Mouse (Mus musculus) cerebellum, postnatal 14 days (tissue): ENCODE results near the gene Katnal1.

Source experiments
- DNase-seq, 2 experiments: peaks; one replicate each; pipeline ENCODE4 v3.0.0; 2021; ENCODE audit warnings: mixed read lengths in 2 of 2

The Katnal1 gene

DNA sequence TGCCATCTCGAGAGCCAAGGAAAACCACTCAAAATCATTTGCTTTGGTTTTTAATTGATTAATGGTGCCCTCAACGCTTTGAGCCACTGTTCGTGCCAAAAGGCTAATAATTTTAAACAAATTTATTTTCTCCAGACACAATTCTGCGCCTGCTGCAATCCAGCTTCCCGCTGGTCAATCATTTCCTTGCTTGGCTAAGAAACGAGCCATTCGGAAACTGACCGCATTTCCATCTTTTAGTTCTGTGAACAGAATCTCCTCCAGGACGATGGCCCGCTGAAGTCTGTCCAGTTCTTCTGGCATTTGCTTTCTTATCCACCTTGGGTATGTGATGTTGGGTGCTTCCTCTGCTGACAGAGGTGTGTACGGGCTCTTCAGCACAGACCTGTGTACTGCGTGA, 4.5 kb downstream of the Katnal1 start:
- DNase-seq, result no peak

DNA sequence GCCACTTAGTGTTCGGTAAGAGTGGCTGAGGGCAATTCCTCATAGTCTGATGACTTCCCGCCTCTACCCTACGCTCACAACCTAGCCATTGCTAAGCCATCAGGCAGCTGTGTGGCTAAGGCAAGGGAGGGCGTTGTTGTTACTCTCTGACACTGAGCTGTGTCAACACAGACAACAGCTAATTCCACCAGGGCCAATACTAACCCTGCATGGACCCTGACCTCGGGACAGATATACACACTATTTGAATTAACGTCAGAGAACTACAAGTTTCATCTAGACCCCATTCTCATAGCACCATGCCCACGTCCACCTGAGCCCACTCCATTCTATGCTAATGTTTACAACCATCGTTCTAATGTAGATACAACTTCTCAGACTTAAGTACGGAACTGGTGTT, 5.1 kb downstream of the Katnal1 start:
- no peak for DNase-seq

DNA sequence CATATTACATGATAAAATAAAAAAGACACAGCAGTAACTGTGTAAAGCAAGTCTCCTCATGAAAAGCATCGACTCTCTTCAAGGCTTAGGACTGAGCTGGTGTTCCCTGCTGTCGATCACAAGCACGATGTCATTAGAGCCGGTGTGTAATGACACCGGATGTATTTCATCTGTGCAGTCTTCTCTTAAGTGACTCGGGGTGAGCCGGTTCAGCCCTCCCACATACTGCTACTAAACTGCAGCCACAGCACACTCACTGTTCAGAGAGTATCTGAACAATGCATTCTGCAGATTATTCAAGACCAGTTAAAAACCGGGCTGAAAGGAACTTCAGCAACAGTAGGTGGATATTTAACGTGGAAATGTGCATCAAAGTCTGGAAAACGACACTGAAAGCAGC, 5.7 kb downstream of the Katnal1 start:
- no peak for DNase-seq

DNA sequence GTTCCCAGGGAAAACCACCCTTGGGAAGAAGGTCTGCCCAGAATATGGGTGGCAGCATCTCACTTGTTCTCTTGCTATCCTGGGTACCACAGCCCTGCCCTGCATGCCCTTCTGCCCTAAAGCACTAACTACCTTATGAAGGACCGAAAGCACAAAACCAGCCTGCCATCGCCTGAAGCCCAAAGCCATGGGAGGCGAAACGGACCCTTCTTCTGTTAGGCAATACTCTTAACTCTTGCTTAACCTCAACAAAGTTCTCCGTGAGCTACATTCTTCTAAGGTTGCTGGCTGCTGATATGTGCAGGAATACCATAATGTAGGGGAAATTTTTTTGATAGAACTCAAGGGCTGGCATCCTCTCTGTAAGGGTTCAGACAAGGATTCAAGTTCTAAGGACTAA, 6.3 kb downstream of the Katnal1 start:
- DNase-seq, result no peak

DNA sequence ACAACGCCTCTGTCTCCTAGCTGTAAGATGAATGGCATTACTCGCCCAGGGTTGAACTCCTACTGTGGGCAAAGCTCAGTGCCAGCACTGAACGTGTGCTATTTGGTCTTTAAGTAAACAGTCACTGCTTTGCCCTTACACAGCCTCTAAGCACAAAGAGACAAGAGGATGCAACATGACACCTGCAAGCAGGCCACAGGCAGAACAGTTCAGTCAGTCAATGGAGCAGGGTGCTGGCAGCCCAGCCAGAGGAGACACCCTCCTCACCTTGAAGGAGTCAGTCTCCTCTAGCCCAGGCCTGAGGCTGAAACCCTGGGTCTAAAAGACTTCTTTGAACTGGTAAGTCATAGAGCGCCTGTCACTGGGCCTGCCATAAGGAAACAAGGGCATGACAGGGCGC, 11.1 kb downstream of the Katnal1 start:
- DNase-seq, result no peak

DNA sequence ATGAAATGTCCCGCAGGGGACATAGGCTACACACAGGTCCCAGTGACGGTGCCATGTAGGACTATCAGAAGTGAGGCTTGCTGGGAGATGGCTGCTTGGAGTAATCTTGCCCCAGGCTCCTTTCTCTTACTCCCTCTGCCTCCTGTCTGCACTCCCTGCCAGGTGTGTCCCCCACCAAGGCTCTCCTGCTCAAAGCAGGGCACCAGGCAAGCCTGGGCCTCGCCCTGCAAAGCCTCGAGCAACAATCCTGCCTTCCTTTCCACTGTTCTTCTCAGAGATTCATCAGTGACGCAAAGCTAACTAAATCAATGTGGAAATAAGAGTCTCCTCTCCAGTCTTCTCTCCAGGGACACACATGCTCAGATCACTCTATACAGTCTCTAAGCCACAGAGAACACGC, 12.3 kb downstream of the Katnal1 start:
- DNase-seq, result no peak

DNA sequence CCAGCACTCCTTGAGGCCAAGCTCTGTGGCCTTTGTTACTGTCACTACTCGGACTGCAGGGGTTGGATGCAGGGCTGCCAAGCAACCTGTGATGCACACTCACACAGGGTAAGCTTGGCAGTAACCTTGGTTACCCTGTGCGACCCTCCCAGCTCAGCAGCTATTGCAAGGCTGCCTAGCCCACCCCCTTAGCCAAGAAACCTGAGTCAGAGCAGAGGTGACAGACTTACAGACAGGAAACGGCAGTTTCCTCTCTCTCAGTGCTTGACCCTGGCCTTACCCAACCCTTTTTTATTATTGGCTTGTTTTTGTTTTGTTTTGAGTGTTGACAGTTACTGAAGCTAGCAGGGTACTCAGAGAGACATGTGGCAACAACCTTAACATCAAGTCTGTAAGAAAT, 16.9 kb downstream of the Katnal1 start:
- peak in 1 of 2 experiments; percentile 15 for DNase-seq

DNA sequence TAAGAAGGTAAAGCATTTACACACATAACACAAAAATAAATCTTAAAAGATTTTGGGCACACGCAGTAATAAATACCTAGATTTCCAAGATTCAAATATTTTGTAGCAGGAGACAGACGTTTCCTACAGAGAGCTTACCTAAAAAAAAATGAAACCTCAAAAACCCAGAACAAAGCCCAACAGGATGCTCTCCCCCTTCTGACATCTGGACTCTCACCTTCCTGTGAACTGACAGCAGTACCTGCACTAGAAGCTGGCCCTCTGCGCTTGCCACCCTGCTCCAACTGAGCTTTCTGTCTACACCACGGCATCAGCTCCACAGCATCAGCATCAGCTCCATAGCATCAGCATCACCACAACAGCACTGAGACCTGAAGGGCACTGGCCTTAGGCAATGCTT, 19.1 kb downstream of the Katnal1 start:
- DNase-seq, result no peak

DNA sequence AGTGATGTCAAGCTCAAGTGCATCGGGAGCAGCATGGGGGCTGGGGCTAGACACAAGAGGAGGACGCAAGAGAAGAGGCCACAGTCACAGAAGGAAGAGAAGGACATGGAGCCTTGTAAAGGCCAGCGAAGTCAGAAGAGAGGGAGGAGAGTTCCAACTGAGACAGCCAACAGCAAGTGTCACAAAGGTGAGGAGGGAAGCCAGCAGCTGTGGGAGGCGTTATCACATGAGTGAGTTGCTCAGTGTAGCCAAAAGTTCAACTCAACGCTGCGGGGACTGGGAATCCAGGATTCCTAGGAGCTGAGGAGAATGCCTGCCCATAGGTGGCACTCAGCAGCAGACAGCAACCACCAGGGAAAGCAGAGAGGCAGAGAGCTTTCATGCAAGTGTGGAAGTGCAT, 19.7 kb downstream of the Katnal1 start:
- DNase-seq, result no peak

DNA sequence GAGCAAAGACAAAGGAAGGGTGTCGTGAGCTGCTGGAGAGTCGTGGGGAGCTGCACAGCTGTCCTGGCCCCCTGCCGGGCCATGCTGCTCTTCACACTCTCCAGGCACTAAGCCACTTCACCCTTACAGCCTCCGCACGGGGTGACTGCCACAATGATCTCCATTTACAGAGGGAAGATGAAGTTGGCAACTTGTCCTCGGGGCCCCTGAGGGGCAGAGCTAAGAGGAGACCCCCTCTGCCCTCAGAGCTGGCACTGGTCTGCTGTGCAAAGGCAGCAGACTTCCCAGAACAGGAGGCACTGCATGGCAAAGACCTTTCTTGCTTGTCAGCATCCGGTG, 20.1 kb downstream of the Katnal1 start:
- DNase-seq, result peak in 1 of 2 experiments; percentile 34

DNA sequence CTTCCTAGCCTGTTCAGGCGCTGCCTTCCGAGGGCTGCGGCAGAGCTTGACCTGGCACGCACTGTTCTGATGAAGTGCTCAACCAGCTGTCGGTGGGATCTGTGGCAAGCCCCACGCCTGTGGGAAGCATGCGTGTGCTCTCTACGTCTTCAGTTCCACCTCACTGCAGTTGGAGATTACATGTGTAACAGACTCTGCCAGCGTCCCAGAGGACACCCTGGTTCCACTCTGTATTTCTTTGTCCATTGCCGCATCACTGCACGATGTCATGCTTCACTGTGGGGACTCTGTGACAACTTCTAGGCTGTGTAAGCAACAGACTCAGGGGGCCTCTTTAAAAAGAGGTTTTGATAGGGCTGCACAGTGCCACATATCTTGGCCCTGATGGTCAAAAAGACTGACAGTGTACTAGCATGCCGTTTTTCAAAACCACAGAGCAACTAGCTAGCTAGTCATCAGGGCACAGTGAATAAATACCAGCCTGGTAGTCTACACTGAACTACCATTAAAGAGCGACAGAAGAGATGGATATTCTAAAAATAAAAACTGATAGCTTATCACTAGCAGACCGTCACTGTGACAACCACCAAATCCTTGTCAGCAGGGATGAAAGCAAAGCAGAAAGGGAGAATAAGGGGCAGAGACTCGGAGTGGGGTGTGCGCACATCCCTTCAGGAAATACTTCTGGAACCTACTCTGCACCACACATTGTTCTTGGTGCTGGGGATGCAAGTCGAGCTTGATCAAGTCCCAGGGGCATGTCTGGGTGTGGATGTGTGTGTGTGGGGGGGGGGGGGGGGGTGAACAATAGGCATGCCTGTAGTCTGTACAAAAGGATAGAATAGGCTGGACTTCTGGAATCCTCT, 20.7 kb downstream of the Katnal1 start:
- no peak for DNase-seq

DNA sequence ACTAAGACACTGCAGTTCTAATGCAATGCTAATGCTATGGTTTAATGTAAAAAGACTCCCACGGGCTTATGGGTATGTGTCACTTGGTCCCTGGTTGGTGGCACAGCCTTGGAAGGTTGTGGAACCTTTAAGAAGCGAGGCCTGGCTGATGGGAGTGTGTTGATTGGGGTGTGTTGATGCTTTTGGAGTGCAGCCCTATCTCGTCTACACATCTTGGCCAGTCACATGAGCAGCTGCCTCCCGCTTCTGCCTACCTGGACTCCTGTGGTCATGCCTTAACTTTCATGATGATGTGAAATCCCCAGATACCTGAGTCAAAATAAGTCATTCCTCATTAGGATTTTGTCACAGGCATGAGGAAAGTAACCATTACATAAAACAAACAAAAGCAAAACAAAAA, 22.8 kb downstream of the Katnal1 start:
- DNase-seq, result no peak

DNA sequence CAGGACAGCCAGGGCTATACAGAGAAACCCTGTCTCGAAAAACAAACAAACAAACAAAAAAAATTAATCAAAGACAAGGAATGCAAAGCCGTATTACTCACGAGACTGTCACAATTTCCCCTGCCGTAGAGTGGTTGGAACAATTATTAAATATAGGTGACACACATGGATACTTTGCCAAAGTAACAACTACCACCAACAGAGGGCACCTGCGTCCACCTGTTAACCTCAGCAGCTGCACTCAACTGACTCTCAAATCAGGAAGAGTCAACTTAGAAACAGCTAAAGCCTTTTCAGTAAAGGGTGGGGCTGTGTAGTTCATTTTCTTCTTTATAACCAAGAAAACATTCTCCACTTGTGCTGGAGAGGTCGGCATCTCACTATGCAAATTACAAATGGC, 24.3 kb downstream of the Katnal1 start:
- peak; percentile 36 to 37 for DNase-seq

DNA sequence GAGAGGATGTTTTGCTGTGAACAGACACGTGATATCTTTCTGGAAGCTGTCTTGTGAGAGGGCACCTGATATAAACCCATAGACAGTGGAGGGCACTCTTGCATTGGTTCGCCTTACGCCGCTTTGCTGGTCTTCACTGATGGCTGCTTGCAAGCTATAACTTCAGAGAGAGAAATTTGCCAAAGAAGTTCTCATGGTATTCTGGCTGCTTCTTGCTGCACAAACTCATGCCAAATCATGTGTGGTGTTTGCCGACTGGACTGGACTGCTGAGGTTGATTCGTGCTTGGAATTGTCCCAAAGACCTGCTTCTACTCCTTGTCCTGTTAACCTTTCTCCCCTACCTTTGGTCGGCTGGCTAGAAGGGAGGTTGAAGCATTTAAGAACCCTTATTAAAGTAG, 29.8 kb downstream of the Katnal1 start:
- peak; percentile 13 to 32 for DNase-seq

DNA sequence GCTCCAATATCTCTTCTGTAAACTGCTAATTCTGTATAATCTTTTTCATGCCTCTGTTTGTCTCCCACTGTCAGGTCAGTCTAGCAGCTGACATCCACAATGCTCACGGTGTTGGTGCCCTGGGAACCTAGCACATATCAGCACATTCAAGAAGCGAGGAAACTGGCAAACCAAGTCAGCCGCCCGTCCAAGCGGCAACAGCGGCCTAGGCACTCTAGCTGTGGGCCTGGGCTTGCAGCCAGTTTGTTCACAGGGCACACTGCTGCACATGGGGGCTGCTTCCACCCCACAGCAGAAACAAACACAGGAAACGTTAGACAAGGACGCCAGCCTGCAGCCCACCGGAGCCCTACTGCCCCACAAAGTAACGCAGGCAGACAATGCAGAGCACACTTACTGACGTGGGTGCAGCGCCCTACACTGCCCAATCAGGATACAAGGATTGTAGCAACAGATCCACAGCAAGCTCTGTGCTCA, 31.1 kb downstream of the Katnal1 start:
- DNase-seq, result peak; percentile 32 to 45

DNA sequence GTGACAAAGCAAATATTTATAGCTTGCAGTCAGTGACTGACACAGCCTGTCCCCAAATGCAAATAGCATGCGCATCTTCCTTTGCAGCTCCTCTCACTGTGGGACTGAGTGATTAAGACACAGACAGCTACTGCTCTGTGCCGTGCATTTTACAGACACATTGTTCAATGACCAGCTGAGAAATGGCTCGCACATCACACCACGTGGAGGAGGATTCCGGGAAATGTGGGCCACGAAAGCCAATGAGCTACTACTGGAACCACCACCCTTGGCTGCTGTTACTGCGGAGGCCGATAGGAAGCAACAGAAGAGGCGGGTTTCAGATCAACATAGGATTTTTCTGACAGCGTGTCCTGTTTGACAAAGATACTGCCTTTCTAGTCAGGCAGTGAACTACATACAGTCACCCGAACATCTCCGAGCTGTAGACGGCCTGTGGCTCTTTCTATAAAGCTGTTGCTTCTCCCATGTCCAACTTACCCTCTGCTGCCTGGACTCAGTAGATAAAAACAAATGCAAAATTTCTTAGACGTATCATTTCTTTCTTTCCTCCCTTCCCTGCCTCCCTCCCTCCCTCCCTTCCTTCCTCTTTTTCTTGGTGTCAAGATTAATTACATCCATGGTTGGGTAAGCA, 31.9 kb downstream of the Katnal1 start:
- peak in 1 of 2 experiments; percentile 15 for DNase-seq

DNA sequence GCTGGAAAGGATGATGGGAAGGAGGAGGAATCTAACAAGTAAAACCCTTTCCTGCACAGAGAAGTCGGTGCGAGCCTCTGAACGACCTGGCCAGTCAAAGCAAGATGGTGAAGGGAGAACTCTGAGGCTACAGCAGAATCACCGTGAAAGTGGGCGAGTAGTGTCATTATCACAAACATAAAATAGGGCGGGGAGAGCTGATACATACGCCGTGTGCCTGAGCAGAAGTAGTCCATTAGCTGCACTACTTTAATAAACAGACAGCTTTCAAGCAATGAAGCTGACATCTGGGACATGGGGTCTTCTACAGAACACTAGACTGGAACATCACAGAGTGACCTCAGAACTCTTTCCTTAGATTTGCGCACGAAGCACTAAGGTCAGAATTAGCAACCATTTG, 32.6 kb downstream of the Katnal1 start:
- DNase-seq, result no peak

DNA sequence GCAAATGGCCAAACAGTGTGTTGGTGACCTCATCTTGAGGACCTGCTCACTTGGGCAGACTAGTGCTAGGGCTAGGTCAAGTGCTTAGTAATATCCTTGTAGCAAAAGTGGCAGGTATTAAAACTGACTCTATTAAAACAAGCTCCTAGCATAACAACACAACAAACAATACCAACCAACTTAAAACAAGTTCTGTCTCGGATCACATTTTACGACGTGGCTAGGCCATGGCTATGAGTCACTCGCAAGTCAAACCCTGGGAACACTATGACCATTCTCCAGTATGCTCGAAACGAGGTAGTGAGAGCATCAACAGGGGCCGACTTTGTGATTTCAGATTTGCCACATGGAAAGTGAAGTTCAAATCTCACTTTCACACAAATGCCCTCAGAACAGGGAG, 33.3 kb downstream of the Katnal1 start:
- no peak for DNase-seq

DNA sequence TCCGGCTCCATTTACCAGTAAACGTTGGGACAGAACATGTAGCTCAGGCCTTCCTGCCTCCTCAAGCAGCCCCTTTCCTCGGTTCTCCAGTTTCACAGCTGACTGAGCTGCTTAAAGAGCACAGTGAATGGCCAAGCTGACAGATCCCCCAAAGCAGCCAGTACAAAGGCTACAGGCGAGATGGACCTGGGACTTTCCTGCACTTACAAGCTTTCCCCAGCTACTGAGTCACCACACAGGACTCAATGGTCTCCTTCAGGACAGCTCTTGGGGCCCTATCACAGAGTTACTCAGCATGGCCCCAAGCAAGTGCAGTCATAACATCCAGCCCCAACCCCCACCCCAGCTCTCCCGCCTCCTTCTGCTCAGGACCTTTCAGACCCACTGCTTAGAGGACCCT, 34.1 kb downstream of the Katnal1 start:
- no peak for DNase-seq

DNA sequence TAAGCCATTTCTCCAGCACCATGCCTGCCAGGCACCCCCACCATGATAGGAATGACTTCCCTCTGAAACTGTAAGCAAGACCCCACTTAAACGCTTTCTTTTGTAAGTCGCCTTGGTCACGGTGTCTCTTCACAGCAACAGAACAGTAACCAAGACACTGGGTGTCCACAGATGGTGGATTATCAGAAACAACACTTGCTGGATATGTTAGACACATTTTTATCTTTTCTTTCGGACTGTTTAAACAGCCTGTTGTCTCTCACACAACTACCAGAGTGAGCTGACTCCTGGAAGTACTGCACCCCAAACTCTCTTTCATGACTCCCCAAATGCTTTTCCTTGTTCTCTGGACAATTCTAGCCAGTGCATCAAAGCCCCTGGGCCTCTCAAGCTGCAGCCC, 38.9 kb downstream of the Katnal1 start:
- no peak for DNase-seq

DNA sequence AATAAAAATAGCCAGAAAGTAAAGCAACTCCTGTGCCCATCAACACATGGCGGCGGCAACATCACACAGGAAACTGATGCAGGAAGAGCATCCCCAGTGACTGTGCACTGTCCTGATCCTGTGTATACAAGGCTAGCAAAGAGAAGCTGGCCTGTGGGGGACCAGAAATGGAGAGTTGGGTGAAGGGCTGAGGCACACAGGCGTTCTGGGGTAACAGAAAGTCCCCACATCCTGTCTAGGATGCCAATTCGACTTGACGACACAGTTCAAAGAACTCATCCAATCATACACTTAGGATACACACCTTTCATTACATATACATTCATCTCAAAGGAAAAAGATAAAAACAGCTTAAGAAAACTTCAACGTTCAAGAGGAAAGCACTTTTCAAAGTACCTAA, 41.1 kb downstream of the Katnal1 start:
- DNase-seq, result no peak

DNA sequence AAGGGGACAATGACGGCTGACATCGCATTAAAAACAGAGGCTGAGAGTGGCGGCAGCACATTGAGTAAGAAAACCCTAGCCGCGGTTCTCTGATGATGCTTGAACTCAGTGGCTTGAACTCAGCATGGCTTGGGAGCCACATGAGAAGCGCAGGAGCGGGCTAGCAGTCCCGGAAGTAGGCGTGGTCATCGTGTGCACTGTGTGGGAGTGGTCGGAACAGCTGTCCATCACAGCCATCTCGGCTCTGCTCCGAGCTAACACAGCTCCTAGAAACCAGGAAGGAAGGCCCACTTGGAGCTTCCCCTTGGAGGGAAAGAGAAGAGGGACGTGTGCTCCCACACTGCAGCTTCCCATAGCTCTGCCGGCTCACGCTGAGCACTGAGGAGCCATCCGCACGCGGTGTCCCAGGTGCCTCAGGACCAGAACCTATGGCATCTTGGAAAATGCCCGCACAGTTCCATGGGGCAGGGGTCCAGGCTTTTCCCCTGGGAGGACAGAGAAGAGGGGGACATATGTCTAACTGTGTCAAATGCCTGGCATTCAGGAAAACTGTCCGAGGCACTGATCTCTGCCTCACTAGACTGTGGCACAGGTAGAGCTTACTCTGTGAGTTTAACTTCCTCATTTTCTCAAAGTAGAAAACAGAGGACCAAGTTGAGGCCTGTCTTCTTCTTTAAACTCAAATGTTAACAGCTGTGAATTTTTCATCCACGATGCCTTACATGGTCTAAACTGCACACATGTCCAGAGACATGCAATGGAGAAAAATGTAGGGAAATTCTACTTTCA, 43.1 kb downstream of the Katnal1 start:
- no peak for DNase-seq

DNA sequence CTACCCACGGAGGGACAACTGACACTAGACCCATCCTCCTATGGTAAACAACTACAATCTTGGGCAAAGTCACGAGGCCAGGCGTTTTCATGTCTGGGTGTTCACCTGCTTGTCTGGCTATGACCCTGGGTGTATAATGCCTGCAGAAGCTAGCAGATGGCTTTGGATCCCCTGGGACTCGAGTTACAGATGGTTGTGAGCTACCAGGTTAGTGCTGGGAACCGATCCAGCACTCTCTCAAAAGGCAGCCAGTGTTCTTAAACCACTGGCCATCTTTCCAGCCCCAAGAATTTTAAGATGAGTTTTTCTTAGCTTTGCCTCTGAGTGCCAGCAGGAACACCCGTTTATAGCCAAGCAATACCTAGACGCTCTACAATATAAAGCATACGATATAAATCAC, 45.4 kb downstream of the Katnal1 start:
- peak; percentile 23 to 36 for DNase-seq

DNA sequence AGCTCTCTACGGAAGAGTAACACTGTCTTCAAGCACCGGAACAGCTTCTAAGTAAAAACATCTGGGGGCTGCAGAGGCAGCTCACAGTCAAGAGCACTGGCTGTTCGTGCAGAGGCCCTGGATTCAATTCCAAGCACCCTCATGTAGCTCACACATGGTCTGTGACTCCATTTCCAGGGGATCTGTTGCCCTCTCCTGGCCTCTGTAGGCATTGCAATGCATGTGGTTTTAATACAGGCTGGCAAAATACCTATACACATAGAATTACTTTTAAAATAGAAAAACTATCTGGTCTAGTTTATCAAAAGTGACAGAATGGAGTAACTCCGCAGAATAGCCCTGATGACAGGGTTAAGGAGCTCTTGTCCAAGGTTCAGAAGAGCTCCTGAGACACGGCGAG, 49.9 kb downstream of the Katnal1 start:
- DNase-seq, result peak in 1 of 2 experiments; percentile 31
